Mouse (Mus musculus): ENCODE results near the gene Nppc. TPM values are rescaled to one million over a fixed set of nuclear protein-coding genes. Genes with fewer than 3 reads are reported as not detected.

Nppc gene
- total RNA-seq, 2 experiments from 2014 or later, result not detected

DNA sequence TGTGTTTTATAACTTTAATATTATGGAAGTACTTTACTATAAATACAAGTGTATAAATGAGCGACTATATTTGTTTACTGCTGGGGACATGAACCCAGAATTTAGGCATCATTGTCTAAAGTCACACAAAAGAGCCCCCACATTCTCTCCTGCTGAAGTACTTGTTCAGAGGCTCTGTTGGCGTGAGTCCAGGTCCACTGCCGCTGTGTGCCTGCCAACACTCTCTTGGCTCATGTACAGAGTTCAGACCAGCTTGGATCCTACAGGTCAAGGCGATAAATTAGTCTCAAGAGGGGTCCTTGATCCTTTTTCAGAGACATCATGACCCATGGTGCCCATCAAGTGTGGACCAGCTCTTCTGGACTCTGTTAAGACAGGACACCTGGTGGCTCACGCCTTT, 13.3 kb downstream of the Nppc start:
- ATAC-seq (replicated peaks; ENCODE audit: poor library complexity), result no peak

DNA sequence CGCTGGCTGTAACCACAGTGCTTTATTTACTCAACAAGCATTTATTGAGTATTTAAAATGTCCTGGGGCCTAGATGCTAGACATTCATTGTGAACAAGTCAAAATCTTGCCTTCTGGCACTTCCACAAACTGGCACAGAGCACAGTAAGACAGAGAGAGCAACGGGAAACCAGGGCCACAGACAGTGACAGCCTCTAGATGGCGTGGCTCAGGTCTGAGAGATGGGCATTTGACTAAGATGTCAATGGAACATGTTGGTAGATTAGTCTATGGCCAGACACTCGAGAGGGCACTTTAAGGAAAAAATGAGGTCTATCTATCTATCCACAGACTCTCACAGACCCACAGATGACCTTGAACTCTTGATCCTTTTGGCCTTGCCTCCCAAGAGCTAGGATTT, 17.7 kb downstream of the Nppc start:
- peak; percentile 42; the same call in 1 of the 2 replicates for ATAC-seq (replicated peaks; ENCODE audit: poor library complexity)

DNA sequence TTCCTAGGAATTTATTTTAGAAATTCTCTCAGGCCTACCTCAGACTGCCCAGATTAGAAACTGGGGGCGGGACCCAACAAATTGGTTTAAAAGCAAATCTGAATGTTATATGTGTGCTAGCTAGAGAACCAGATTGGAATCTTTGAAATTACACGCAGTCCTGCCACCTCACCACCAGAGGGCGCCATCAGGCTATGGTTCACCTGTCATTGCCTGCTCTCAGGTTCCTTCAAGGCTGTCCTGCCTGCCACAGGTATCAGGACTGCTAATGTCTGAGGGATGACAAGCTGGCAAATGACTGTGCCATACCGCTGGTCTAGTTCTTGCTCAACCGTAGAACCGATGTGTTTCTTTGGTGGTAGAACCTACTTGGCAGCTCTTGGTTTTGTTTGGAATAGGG, 20.1 kb downstream of the Nppc start:
- ATAC-seq (replicated peaks; ENCODE audit: poor library complexity), result peak; percentile 82

DNA sequence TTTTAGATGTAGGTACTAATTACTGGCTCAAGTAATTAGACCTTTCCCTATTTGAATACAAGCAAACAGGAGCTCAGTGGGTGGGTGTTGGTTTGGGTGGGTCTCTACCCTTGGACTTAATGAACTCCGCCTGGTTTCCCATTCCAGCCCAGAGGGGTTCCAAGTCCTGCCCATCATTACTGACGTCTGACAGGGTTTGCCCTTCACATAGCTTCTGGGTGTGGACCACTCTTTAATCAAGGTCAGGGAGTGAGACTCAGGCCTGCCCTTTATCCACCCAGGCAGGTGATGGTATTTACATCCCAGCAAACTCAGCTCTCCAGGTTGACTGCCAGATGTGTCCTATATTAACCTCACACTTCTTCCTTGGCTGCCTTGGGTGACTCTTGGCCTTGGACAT, 22.9 kb downstream of the Nppc start:
- ATAC-seq (replicated peaks; ENCODE audit: poor library complexity), result no peak

DNA sequence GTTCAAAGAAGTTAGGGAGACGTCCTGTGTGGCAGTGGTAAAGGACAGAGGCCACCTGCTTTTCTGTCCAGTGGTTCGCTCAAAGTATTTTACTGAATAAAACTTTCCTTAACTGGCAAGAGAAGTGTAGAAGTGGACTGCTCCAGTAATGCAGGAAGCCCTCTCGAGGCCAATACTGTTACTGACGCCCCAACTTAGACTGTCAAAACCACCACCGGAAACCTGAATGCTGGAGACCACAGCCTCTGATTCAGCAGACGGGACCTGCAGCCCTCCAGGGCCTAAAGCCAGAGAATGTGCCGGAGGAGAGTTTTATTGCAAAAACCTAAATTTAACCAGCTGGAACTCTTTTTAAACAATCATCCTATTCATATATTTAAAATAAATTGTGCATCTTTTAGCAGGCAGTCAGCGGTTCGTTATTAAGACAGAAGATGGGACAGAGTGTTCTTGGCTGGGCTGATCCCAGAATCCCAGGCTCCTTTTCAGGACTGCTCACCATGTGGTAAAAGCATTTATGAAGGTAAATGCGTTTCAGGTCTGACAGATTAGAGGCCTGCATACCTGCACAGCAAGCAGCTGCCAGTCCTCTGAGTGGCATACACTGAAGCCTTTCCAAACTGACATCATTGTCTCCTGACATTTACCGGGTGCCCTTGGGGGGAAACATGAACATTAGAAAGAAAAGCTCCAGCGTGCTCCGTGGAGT, 27.1 kb downstream of the Nppc start:
- peak; percentile 93 for ATAC-seq (replicated peaks; ENCODE audit: poor library complexity)

DNA sequence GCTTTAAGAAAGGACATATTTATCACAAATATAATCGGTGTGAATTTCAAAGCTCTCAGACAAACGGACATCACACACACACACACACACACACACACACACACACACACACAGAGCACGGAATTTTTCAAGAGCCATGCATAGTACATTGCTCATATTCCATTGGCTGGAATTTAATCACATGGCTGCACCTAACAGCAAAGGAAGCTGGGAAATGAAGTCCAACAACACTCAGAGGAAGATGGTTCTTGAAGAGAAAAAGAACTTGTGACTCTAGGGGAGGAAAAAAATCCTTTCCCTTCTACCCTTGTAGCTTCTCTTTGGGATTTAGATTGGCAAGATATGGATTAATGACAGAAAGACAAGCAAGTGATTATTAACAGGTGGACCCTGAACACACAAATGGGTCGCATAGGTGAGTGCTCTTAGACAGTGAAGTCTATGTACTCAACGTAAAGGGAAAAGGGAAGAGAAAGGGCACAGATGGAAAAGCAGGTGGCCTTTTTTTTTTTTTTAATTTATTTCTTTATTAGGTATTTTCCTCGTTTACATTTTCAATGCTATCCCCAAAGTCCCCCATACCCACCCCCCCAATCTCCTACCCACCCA, 35.5 kb downstream of the Nppc start:
- no peak for ATAC-seq (replicated peaks; ENCODE audit: poor library complexity)

DNA sequence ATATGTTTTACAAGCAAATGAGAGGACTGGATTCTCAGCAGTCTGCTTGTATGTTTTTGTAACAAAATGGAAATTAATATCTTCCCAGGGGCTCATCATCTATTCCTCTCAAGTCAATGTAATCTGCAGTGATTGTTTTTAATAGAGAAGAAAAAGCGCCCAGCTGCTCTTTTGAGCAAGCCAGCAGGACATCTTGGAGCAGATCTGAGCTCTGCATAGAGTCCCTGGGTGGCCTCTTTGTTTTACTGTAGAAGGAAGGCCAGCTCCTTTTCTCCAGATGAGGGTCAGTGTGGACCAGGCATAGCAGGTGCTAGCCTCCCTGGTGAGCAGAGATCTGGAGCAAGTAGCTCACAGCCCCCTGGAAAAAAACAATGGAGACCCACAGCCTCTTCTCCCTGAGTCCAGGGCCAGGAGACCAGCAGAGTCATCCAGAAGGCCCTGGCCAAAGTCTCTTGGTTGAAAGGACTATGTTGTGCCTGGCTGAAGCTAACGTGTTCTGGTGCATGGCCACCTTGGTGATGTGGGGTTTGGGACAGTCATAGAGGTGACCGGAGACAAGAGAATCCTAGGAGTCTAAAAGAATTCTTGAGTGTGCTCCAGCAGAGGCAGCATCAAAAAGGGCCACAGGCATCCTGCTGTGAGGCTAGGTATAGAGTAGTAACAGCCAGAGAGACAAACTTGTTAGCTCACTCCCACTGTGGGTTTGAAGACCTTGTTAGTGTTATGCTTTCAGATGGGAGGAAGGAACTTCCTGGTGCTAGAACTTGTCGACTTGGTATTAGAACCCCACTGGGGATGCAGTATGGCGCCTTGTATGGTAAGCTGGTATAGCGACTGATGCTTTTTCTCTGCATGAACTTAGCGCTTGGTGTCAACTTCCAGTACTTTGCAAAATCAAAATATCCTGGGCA, 36.3 kb downstream of the Nppc start:
- ATAC-seq (replicated peaks; ENCODE audit: poor library complexity), result no peak

DNA sequence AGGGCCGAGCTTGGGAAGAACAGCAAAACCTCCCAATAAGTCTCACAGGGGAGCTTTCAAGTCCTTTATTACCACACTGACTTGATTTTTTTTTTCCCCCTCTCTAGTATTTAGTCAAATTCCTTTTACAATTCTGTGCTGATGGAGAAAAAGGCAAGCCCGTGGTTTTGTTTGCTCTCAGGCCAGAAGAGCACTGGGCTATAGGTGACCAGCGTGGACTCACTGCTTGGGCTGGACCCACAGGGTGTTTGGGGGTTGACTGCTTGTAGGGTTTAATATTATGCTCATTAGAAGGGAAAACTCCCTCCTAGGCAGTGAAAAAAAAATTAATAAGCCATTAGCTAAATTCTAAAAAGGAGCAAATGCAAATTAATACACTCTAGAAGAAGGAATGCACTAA, 36.9 kb downstream of the Nppc start:
- no peak for ATAC-seq (replicated peaks; ENCODE audit: poor library complexity)

DNA sequence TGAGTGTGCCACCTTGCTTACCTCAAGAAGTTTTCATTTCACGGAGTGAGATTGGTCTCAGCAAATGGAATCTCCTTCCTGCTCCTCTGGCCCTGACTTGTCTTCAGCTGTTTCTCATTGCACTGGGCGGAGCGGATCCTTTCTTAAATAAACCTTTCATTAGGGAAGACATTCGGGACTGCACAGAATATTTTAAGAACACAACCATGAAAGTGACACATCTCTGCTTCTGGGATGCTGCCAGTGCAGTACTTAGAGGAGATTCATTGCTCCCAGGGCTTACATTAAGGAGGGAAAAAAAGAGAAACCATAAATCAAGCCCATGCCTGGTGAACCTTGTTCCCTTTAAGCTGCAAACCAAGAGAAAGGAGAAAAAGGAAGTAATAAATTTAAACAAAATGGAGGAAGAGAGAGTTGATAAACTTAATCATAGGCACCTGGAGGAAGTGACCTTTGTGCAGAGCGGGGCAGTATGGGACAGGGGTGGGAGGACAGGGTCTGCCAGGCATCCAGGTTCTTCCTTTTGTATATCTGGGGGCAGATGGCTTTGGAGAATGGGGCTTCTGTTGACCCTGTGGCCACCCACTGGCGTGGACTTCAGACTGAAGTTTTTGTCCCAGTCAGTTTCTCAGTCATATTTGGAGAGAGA, 37.5 kb downstream of the Nppc start:
- no peak for ATAC-seq (replicated peaks; ENCODE audit: poor library complexity)

DNA sequence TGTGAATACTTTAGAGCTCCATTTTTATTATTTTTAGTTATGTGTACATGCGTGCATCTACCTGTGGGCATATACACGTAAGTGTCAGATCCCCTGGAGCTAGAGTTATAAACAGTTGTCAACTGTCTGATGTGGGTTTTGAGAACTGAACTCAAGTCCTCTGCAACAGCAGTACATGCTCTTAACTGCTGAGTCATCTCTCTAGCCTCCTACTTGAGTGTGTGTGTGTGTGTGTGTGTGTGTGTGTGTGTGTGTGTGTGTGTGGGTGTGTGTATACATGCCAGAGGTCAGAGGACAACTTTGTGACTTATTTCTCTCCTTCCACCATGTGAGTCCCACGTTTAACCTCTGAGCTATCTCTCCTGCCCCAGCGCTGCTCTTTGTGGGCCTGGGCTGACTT, 39.8 kb downstream of the Nppc start:
- no peak for ATAC-seq (replicated peaks; ENCODE audit: poor library complexity)

DNA sequence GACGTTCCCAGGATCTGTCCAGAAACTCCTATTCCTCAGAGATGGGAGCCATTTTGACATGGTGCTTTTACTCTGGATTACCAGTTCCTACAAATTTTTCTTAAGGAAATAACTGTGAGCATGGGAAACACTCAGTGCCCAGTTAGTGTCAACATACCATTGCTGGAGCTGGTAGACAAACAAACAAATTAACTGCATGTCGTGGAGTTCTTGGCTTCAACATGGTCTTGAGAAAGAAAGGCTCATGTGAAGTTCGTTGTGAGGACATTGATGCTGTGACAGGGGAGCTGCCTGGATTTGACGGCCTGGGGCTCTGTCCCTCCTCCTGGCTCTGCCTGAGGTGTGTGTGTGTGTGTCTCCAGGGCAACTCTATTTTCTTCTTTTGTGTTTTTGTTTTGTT, 40.4 kb downstream of the Nppc start:
- ATAC-seq (replicated peaks; ENCODE audit: poor library complexity), result no peak

DNA sequence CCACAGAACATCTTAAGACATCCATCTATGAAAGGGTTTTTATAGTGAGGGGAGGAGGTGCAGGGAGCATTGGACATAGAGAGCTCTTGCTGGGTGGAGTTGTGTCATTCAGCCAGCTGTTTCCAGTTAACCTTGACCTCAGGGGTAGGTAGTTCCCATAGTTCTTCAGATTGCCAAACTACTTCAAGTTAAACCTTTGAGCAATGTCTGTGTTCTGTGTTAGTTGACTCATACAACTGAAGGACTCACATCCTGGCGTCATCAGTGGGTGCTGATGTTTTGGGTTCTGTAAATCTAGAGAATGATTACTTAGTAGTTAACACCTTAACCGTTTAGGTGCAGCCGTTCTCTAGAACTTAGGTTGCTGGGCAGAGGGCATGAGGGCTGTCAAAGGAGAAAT, 42.1 kb downstream of the Nppc start:
- no peak for ATAC-seq (replicated peaks; ENCODE audit: poor library complexity)

DNA sequence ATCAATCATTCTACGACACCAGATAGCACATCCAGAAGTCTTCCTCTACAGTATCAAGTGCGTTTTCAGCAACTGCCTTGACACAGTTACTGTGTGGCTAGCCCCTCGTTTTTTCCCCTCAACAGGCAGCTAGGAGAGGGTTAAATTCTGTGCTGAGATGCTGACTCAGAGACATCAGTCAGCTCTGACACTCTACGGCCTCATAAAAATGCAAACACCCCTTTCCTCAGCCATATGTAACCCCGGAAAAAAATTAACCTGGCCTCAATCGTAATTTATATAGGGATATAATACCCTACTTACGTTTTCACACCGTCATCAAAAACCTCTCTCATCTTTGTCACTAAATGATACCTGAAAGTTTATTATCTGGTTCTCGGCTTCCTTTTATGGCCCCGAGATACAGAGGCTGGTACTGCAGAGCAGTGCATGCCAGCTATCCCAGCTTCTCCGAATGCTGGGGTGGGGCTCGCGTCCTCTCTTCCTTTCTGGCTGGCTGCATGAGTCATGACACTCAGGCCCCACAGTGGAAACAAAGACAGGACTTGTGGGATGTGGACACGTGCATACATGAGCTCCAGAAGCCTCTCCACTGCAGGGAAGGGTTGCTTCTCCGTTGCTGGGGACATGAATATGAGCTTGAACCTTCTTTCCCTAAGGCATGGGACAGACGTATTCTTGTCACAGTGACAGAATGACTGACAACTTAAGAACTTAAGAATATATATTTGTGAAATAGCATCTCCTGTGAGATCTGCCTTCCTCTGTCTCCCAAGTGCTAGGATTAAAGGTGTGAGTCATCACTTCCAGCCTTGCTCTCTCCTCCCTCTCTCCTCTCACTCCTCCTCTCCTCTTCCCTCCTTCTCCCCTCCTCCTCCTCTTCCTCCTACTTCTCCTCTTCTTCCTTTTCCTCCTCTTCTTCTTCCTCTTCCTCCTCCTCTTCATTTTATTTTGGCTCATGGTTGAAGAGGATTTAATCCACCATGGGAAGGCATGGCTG, 47.1 kb downstream of the Nppc start:
- ATAC-seq (replicated peaks; ENCODE audit: poor library complexity), result no peak

DNA sequence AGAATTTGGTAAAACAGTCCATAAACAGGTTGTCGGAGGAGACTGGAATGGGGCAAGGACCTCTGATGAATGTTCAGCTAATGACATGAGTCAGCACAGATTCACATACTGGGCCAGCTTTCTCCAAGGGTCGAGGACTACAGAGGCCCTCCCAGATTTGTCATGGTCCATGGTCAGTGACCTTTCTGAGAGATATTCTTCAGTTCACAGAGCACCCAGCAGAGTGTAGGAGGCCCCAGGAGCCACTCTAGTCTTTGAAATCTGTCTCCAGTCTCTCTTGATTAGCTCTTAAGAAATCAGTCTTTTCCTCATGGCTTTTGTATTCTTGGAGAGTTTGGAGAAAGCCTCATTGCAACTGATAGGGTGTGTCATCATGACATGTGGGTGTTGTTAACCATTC, 48.1 kb downstream of the Nppc start:
- ATAC-seq (replicated peaks; ENCODE audit: poor library complexity), result no peak

DNA sequence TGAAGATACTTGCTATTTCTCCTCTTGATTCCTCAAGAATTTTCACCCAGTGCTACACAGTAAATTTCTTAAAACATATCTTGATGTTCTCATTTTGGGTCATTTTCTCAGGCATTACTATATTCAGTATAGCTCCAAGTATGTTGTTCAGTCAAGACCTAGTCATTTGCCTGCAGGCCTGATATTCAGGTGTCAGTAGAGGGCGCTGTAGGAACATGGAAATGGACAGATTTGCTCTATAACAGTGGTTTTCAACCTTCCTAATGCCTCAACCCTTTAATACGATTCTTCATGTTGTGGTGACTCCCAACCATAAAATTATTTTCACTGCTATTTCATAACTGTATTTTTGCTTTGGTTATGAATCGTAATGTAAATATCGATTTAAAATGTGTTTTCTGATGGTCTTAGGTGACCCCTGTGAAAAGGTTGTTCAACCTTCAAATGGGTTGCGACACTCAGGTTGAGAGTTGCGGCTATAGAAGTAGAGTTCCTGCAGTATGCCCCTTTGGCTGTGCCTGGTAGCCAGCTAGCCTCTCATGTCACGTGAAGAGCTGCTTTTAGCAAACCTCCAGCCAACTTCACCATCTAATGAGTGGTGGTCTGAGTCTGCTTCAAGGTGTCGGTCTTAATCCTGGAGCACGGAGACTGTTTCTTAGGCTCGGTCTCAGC, 51.8 kb downstream of the Nppc start:
- peak; percentile 77; the same call in 1 of the 2 replicates for ATAC-seq (replicated peaks; ENCODE audit: poor library complexity)
